Mouse (Mus musculus) cortical plate, adult 2 months (tissue): ENCODE data around the gene Pyy. TPM values are rescaled to one million over a fixed set of nuclear protein-coding genes. Genes with fewer than 3 reads are reported as not detected.

Experiments
- H3K27ac ChIP-seq: fragments of 200-500 bp; 2 replicates; pipeline ENCODE4 v1.5.1; 2012; ENCODE audit warnings: low read length, control low read depth, inconsistent platforms; ENCODE audit not compliant: insufficient read depth
- H3K4me1 ChIP-seq: fragments of 200-500 bp; 2 replicates; pipeline ENCODE4 v1.6.1; 2011; ENCODE audit warnings: low read length; ENCODE audit not compliant: control insufficient read depth, insufficient read depth
- H3K4me3 ChIP-seq: fragments of 200-500 bp; 2 replicates; pipeline ENCODE4 v1.5.1; 2011; ENCODE audit warnings: mild to moderate bottlenecking, low read length, control low read depth; ENCODE audit not compliant: insufficient read depth
- CTCF ChIP-seq: fragments of 200-500 bp; IDR thresholded peaks from 2 replicates; pipeline ENCODE4 v1.5.1; 2011; ENCODE audit warnings: mild to moderate bottlenecking, control low read depth, low read length; ENCODE audit not compliant: insufficient read depth; ENCODE audit errors: extremely low read depth
- POLR2A ChIP-seq: fragments of 200-500 bp; IDR thresholded peaks from 2 replicates; pipeline ENCODE4 v1.6.1; 2011; ENCODE audit warnings: mild to moderate bottlenecking, low read length, control low read depth; ENCODE audit not compliant: insufficient read depth; ENCODE audit errors: extremely low read depth
- polyA plus RNA-seq: library from polyadenylated mRNA; depleted of rRNA; stranded (reverse); fragments of >200 nt; gene quantifications from 2 replicates; pipeline ENCODE4 v1.2.3, GENCODE M21; 2012; rRNA removed

Gene Pyy
- polyA plus RNA-seq, 1 experiment: not detected

DNA sequence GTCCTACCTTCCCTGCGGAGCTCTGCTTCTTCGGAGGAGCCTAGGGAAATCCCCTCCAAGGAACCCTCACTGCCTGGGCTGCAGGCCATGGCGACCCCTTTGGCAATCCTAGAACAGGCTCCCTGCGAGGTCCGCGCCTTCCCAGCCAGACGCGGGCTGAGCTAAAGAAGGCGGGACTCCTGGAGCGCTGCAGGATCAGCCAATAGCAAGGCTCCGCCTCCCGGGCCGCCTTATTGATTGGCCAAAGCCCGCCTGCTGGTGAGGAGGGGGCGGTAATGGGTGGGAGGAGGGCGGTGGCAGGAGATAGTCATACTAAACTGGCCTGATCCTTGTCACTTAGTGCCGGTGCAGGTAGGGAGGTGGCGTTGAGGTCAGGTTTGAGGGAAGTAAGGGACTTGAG is 25.3 kb downstream of the Pyy start:
- peak overlapping the region; percentile 15 for H3K4me3 ChIP-seq
- TF ChIP-seq CTCF: no peak
- TF ChIP-seq POLR2A: no peak
- no peak overlapping the region for H3K27ac ChIP-seq
- H3K4me1 ChIP-seq: peaks cover 6% of the 10 kb centered on the region

DNA sequence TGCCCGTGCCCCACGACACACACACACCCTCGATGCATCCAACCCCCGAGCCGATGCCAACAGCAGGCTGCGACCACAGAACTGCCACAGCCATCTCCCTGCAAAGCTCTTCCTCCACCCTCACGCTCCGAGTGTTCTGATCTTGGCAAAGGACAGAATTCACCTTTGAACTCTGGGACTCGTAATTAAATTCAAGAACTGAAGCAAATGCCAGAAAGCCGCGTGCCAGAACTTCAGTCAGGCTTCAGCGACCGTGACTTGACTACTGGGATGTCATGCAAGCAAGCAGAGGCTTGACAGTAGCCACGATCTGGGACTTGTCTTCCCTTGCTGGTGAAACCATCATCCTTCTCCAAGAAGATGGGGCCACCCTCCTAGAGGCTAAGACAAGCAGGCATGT is 33.9 kb downstream of the Pyy start:
- no peak overlapping the region for H3K27ac ChIP-seq
- TF ChIP-seq POLR2A: no peak
- TF ChIP-seq CTCF: no peak
- peaks cover 2% of the 10 kb centered on the region; the same call in 1 of the 2 replicates for H3K4me1 ChIP-seq
- H3K4me3 ChIP-seq: no peak overlapping the region

DNA sequence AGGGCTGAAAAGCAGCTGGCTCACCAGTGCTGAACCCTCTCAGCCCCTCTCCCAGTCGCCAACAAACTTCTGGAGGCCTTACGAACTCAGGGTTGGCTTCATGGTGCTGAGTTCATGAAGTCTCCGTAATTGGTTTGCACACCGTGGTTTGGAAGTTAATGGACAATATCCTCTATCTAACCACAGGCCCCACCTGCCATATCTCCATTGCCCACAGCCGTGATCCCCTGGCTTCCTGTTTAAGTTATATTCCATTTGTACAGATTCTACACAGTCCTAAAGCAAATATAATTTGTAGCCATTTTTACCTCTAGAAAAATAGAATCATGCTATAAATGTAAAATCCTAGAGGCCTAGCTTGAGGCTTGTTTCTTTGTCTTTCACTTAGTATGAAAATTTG is 34.9 kb downstream of the Pyy start:
- H3K27ac ChIP-seq: no peak overlapping the region
- H3K4me3 ChIP-seq: no peak overlapping the region
- TF ChIP-seq POLR2A (no peak), CTCF (no peak)
- peaks cover 2% of the 10 kb centered on the region; the same call in 1 of the 2 replicates for H3K4me1 ChIP-seq

DNA sequence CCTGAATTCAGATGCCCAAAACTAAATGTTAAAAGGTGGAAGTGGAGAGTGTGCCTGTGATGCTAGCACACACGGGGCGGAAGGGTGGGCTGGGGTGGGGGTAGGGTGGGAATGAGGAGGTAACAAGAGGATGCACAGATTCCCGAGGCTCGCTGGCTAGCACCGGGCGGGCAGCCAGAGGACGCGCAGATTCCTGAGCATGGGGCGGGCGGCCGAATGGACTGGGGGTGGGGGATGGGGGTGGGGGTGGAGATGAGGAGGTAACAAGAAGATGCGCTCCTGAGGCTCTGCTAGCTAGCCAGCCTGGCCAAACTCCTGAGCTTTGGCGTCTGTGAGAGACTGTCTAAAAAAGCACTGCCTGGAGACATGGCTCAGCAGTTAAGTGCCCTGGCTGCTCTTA is 37.2 kb downstream of the Pyy start:
- Histone ChIP-seq H3K4me3 (no peak overlapping the region), H3K27ac (no peak overlapping the region), H3K4me1 (peaks cover 2% of the 10 kb centered on the region; the same call in 1 of the 2 replicates)
- no peak for TF ChIP-seq CTCF
- TF ChIP-seq POLR2A: no peak

DNA sequence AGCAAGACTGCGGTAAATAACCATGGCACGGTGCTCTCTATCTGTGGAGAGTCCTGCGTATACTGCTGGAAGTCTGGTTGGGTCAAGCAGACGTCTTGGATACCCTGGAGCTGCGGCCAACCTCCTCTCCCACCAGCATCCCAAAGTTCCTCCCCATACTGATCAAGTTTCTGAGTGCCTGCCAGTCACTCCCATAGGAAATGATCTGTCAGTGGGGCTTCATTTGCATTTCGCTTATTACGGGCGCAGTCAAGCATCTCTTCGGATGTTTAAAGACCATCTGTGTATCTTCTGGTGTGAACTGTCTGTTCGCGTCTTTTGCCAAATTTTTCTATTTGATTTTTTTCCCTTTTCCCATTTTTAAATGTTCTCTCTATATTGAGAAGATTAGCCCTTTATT is 38.0 kb downstream of the Pyy start:
- H3K27ac ChIP-seq: no peak overlapping the region
- peaks cover 2% of the 10 kb centered on the region; the same call in 1 of the 2 replicates for H3K4me1 ChIP-seq
- TF ChIP-seq POLR2A (no peak), CTCF (no peak)
- H3K4me3 ChIP-seq: no peak overlapping the region

DNA sequence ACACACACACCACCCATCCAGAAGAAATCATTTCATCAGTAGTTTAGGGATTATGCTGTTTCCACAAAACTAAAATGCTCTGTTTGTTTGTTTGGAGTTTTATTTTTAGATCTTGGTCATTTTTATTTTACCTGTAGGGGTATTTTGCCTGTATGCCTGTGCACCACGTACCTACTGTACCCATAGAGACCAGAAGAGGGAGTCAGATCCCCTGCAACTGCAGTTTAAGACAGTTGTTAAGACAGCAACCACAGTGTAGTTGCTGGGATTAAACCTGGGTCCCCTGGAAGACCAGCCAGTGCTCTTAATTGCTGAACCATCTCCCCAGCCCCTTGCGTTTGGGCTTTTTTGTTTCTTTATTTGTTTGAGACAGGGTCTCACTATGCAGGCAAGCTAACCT is 38.7 kb downstream of the Pyy start:
- Histone ChIP-seq H3K4me1 (peaks cover 2% of the 10 kb centered on the region; the same call in 1 of the 2 replicates), H3K4me3 (no peak overlapping the region), H3K27ac (no peak overlapping the region)
- TF ChIP-seq CTCF (peak; percentile 51), POLR2A (no peak)

DNA sequence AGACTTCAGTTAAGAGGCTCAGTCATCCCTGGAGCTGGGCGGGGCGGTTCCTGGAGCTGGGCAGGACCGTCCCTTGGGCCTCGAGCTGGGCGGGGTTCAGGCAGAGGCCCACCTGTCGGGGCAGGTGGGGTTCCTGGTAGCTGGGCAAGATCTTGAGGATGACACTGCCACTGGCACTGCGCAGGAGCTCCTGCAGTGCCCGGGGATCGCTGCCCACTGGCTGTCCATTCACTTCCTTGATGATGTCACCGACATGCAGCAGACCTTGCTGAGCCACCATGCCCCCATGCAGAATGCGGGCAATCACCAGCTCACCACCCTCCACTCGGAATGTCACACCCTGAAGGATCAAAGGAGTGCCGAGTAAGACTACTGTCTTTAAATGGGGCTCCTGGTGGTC is 44.6 kb downstream of the Pyy start:
- Histone ChIP-seq H3K27ac (no peak overlapping the region), H3K4me1 (no peaks in the 10 kb centered on the region), H3K4me3 (no peak overlapping the region)
- TF ChIP-seq POLR2A (no peak), CTCF (no peak)

DNA sequence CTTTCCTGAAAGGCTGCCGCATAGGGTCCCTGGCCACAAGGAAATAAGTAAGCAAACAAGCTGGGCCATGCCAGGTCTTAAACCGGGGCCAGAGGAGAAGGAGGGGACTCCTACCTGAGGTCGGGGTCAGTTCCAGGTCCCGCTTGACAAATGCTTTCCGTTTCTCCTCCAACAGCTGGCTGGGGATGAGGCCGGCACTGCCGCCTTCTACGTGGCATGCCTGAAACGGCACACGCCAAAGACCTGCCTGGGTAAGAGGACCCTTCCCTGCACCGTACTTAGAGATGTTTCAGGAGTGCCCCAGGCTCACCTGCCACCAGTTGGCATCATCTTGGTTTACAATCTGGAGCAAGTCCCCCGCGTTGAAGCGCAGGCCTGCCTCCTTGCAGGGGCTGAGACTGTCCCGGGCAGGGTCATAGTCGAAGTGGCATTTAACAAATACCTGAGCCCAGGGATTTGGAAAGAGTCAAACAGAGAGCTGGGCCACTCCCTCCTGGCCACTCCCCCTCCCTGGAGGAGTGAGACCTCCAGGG is 45.6 kb downstream of the Pyy start:
- TF ChIP-seq POLR2A: no peak
- no peak for TF ChIP-seq CTCF
- no peak overlapping the region for H3K27ac ChIP-seq

DNA sequence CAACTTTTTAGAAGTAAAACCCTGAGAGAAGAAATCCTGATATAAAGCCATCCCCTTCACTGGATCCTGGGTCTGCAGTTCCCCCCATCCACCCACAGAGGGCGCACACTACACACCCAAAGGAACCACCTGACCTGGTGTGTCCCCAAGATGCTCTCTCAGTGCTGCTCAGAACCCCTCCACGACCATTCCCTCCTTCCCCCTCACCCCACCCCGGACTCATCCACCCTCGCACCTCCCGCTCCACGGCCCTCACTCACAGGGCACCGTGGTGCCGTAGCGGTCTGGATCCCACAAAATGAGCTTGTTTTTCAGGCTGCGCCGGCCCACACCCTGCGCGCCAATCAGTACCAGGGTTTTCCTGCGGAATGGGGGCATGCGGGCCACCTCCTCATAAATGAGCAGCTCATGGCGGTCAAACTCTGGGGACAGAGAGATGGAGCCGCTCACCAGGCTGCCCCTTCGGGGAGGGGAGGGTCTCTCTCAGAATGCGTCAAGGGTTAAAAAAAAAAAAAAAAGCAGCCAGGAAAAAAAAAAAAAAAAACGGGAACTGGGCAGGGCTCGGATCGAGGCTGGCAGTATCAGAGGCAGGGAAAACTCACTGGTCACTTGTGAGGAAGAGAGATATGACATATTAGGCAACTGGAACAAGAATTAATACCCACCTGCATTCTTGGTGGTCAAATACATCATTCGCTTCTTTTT is 46.2 kb downstream of the Pyy start:
- peak overlapping the region; percentile 7; the same call in 1 of the 2 replicates for H3K4me3 ChIP-seq
- TF ChIP-seq POLR2A: no peak
- peak; percentile 95 for TF ChIP-seq CTCF
- no peaks in the 10 kb centered on the region for H3K4me1 ChIP-seq
- H3K27ac ChIP-seq: no peak overlapping the region

More for the DNA sequence above, 45.6 kb downstream of the Pyy start:
- Histone ChIP-seq H3K4me1 (no peaks in the 10 kb centered on the region), H3K4me3 (no peak overlapping the region)

Other genes with a start within 250 kb of the Pyy start
- gene Meox1, start 213.5 kb downstream of the Pyy start, polyA plus RNA-seq: 0.29 and 0.51 TPM in 2 replicates
- 0.09 and 0.10 TPM in 2 replicates for gene Sost, start 140.8 kb downstream of the Pyy start, polyA plus RNA-seq
- not detected in 2 replicates for gene Cfap97d1, start 123.6 kb downstream of the Pyy start, polyA plus RNA-seq
- gene Dusp3, start 120.8 kb downstream of the Pyy start, polyA plus RNA-seq: 162 and 171 TPM in 2 replicates
- gene Mpp3, start 79.4 kb downstream of the Pyy start, polyA plus RNA-seq: 57.9 and 60.4 TPM in 2 replicates
- 0.15 and 0.19 TPM in 2 replicates for gene Cd300lg, start 66.3 kb downstream of the Pyy start, polyA plus RNA-seq
- gene Mpp2, start 19.3 kb downstream of the Pyy start, polyA plus RNA-seq: 128 and 133 TPM in 2 replicates
- not detected in 2 replicates for gene Ppy, start 6.5 kb downstream of the Pyy start, polyA plus RNA-seq
- gene Nags, start 37.7 kb upstream of the Pyy start, polyA plus RNA-seq: 0.04 and 0.08 TPM in 2 replicates
- 28.4 and 31.4 TPM in 2 replicates for gene Tmem101, start 48.6 kb upstream of the Pyy start, polyA plus RNA-seq
- 33.2 and 34.4 TPM in 2 replicates for gene Lsm12, start 77.5 kb upstream of the Pyy start, polyA plus RNA-seq
- gene G6pc3, start 81.8 kb upstream of the Pyy start, polyA plus RNA-seq: 97.1 TPM in 2 replicates
- 191 and 237 TPM in 2 replicates for gene Hdac5, start 122.3 kb upstream of the Pyy start, polyA plus RNA-seq
- 1.3 and 1.4 TPM in 2 replicates for gene BC030867, start 141.1 kb upstream of the Pyy start, polyA plus RNA-seq
- 1.9 and 2.2 TPM in 2 replicates for gene Asb16, start 160.9 kb upstream of the Pyy start, polyA plus RNA-seq
- gene Tmub2, start 177.1 kb upstream of the Pyy start, polyA plus RNA-seq: 95.3 and 97.0 TPM in 2 replicates
- 171 and 180 TPM in 2 replicates for gene Atxn7l3, start 188.8 kb upstream of the Pyy start, polyA plus RNA-seq
- gene Ubtf, start 211.9 kb upstream of the Pyy start, polyA plus RNA-seq: 84.1 and 86.8 TPM in 2 replicates